Mouse (Mus musculus): ENCODE measurements at regions not wholly inside any gene's neighbourhood (a gene's known extent, or its start where the extent isn't known, plus 50 kb on each side); places are given as distances from the start of the nearest gene placed in this dataset.
"Not testable (repeated sequence)": the region's sequence is repeated elsewhere in the genome, so short reads cannot be mapped to it uniquely, and the experiment has no call there.

GRCm38 (mm10) chr8:20122067-20122925 is 219.1 kb downstream of the Gm31371 start:
- DNase-seq (ENCODE audit: low spot score in 2 of 2) = peak; percentile 95 to 98

GRCm38 (mm10) chr8:20123545-20123944 is 220.4 kb downstream of the Gm31371 start:
- peak; percentile 5 to 13 for DNase-seq (ENCODE audit: low spot score in 2 of 2)

GRCm38 (mm10) chr8:20135626-20136025 is 227.4 kb downstream of the Gm15319 start:
- not testable (repeated sequence) for DNase-seq (ENCODE audit: low spot score in 2 of 2)

GRCm38 (mm10) chr8:20145436-20145835 is 217.6 kb downstream of the Gm15319 start:
- not testable (repeated sequence) for DNase-seq (ENCODE audit: low spot score in 2 of 2)

GRCm38 (mm10) chr8:20151317-20152047 is 211.5 kb downstream of the Gm15319 start:
- DNase-seq (ENCODE audit: low spot score in 2 of 2) = not testable (repeated sequence)

- DNase-seq (ENCODE audit: low spot score in 2 of 2) = not testable (repeated sequence)
These were observed 208.9 kb downstream of the Gm15319 start for GRCm38 (mm10) chr8:20154091-20154490.
